Mouse (Mus musculus): ENCODE data around the gene Tmem259. TPM values are rescaled to one million over a fixed set of nuclear protein-coding genes. Genes with fewer than 3 reads are reported as not detected.
A peak's percentile ranks its signal among the peaks of the same experiment; 100 is the strongest.

Gene Tmem259
- polyA plus RNA-seq, 1 experiment: 262 TPM

DNA sequence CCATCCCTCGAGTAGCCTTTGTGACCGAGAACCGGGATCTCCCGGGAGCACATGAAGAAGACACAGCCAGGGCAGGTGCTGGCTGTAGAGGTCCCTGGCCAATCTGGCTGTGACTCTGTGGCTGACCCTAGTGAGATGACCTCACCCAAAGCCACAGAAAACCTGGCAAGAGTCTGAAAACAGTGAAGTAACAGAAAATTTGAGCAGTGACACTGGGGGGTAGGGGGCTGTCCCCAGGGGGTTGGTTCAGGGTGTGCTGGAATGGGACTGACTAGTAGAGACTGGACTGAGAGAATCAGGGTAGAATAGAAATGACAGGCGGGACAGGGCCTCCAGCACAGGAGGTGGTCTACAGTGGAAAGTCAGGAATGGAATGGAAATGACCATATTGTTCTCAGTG is 925 bp downstream of the Tmem259 start:
- 54% methylated on average over 5 of the region's 5 CpGs for WGBS

DNA sequence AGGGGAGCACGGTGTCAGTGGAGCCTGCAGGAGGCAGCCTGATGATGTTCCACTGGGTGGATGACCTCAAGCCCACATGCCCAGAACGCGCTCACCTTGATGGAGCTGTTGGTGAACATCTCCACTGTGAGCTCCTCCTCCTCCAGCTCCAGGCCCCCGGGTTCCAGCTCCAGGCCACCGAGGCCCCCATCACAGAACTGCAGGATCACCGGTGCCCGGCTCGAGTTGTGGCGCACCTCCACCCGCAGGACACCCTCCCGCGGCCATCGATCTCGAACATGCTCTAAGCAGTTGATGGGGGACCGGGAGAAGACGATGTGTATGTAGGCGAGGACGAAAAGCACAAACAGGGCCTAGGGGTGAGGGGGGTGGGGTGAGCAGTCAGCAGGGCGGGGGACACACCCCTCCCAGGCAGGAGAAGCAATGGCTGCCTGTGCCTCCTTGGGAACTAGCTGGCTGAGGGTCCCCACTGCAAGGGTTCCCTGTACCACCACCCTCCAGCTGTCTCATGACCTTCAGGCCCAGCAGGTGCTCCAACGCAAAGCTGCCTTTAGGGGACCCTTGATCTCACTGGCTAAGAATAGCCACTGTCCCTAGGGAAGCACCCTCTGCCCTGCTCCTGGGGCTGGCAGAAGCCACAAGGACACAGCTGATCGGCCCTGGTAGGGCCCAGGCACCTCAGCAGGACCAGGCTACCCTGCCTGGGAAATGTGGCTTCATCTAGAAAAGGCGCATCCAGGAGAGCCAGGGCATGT is 4.6 kb downstream of the Tmem259 start:
- 88% methylated on average over 22 of the region's 22 CpGs for WGBS
- TF ChIP-seq CTCF (conservative IDR thresholded peaks at IDR 0.05; ENCODE audit: insufficient read depth, insufficient read length, low read depth, low read length) (no peak), POLR2A (IDR thresholded peaks at IDR 0.05; ENCODE audit: low read depth, low read length) (no peak)
- no peak overlapping the region for H3K4me3 ChIP-seq (ENCODE audit: insufficient read depth, low read depth, low read length)
- H3K27me3 ChIP-seq (replicated peaks; ENCODE audit: control insufficient read depth, insufficient read depth, low read length): no peaks in the 10 kb centered on the region
- no peak overlapping the region for H3K27ac ChIP-seq (ENCODE audit: insufficient read depth, low read depth, low read length)
- H3K36me3 ChIP-seq (ENCODE audit: control insufficient read depth, insufficient read depth, low read length): peaks cover 13% of the 10 kb centered on the region
- no peak for DNase-seq
- H3K4me1 ChIP-seq (ENCODE audit: control insufficient read depth, insufficient read depth, low read length): peaks cover 8% of the 10 kb centered on the region; the same call in 1 of the 2 replicates

More for the DNA sequence above, 925 bp downstream of the Tmem259 start:
- no peaks in the 10 kb centered on the region for H3K36me3 ChIP-seq (ENCODE audit: control insufficient read depth, insufficient read depth, low read length)
- H3K4me3 ChIP-seq (ENCODE audit: insufficient read depth, low read depth, low read length): peak overlapping the region; percentile 85
- no peaks in the 10 kb centered on the region for H3K27me3 ChIP-seq (replicated peaks; ENCODE audit: control insufficient read depth, insufficient read depth, low read length)
- H3K4me1 ChIP-seq (ENCODE audit: control insufficient read depth, insufficient read depth, low read length): peaks cover 23% of the 10 kb centered on the region
- DNase-seq: no peak
- peak overlapping the region; percentile 67; the same call in 1 of the 2 replicates for H3K27ac ChIP-seq (ENCODE audit: insufficient read depth, low read depth, low read length)
- TF ChIP-seq POLR2A (IDR thresholded peaks at IDR 0.05; ENCODE audit: low read depth, low read length) (no peak), CTCF (conservative IDR thresholded peaks at IDR 0.05; ENCODE audit: insufficient read depth, insufficient read length, low read depth, low read length) (no peak)

DNA sequence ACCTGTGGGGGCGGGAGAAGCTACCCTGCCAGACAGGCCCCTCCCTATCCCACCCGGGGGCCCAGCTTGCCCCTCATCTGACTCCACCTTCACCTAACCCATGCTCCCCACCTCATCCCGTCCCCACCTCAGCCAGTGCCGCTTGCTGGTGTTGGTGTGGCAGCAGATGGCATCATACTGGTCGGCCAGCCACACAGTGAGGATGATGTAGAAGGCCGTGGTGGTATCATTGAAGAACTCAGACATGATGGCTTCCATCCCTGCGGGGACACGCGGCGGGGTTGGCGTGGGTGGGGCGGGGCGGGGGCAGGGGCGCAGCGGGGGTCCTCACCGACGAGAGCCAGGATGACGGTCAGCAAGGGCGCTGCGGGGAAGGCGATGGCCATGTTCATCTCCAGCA is 6.1 kb downstream of the Tmem259 start:
- TF ChIP-seq POLR2A (IDR thresholded peaks at IDR 0.05; ENCODE audit: low read depth, low read length): no peak
- TF ChIP-seq CTCF (conservative IDR thresholded peaks at IDR 0.05; ENCODE audit: insufficient read depth, insufficient read length, low read depth, low read length): no peak
- Histone ChIP-seq H3K4me3 (ENCODE audit: insufficient read depth, low read depth, low read length) (no peak overlapping the region), H3K4me1 (ENCODE audit: control insufficient read depth, insufficient read depth, low read length) (0 out of 2 replicates have a peak, but pooled peaks cover 8% of the 10 kb centered on the region), H3K27ac (ENCODE audit: insufficient read depth, low read depth, low read length) (no peak overlapping the region), H3K36me3 (ENCODE audit: control insufficient read depth, insufficient read depth, low read length) (peaks cover 13% of the 10 kb centered on the region), H3K27me3 (replicated peaks; ENCODE audit: control insufficient read depth, insufficient read depth, low read length) (no peaks in the 10 kb centered on the region)
- DNase-seq: no peak
- 95% methylated on average over 21 of the region's 21 CpGs for WGBS

DNA sequence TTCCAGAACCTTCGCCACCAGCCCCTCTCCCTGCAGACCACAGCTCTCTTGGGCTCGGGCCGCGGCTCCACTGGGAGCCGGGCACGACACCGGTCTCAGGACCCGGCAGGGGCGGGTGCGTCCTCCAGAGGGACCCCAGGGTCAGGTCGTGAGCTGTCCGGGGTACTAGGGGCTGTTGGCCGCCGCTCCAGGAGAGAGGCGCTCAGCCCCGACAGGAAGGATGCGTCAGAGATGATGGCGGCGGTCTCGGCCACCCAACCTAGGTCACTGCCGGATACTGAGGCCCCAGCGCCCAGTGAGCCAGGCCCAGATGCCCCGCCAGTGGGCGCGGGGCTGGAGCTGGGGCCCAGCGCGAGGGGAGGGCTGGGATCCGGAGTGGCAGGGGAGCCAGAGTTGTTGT is 6.8 kb downstream of the Tmem259 start:
- TF ChIP-seq POLR2A (IDR thresholded peaks at IDR 0.05; ENCODE audit: low read depth, low read length) (no peak), CTCF (conservative IDR thresholded peaks at IDR 0.05; ENCODE audit: insufficient read depth, insufficient read length, low read depth, low read length) (no peak)
- H3K4me1 ChIP-seq (ENCODE audit: control insufficient read depth, insufficient read depth, low read length): 0 out of 2 replicates have a peak, but pooled peaks cover under 1% of the 10 kb centered on the region
- H3K4me3 ChIP-seq (ENCODE audit: insufficient read depth, low read depth, low read length): no peak overlapping the region
- peaks cover 13% of the 10 kb centered on the region for H3K36me3 ChIP-seq (ENCODE audit: control insufficient read depth, insufficient read depth, low read length)
- no peaks in the 10 kb centered on the region for H3K27me3 ChIP-seq (replicated peaks; ENCODE audit: control insufficient read depth, insufficient read depth, low read length)
- H3K27ac ChIP-seq (ENCODE audit: insufficient read depth, low read depth, low read length): no peak overlapping the region
- WGBS: 88% methylated on average over 28 of the region's 28 CpGs
- no peak for DNase-seq

DNA sequence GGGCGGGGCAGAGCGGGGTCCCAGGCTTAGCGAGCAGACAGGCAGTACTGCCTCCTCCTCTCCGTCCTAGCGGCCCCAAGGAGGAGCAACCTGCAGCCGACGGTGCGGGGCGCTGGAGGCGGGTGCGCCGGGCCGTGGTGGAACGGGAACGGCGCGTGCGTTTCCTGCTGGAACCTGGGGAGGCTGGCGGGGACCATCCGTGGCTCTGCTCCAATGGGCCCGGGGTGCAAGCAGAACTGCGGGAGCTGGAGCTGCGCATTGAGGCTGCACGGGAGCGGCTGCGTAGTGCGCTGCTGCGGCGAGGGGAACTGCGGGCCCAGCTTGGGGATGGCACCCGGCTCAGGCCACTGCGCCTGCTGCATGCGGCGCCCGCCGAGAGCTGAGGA is 7.4 kb downstream of the Tmem259 start:
- Histone ChIP-seq H3K27ac (ENCODE audit: insufficient read depth, low read depth, low read length) (no peak overlapping the region), H3K4me1 (ENCODE audit: control insufficient read depth, insufficient read depth, low read length) (no peaks in the 10 kb centered on the region), H3K27me3 (replicated peaks; ENCODE audit: control insufficient read depth, insufficient read depth, low read length) (no peaks in the 10 kb centered on the region), H3K36me3 (ENCODE audit: control insufficient read depth, insufficient read depth, low read length) (peaks cover 13% of the 10 kb centered on the region), H3K4me3 (ENCODE audit: insufficient read depth, low read depth, low read length) (no peak overlapping the region)
- TF ChIP-seq CTCF (conservative IDR thresholded peaks at IDR 0.05; ENCODE audit: insufficient read depth, insufficient read length, low read depth, low read length) (no peak), POLR2A (IDR thresholded peaks at IDR 0.05; ENCODE audit: low read depth, low read length) (no peak)
- 85% methylated on average over 33 of the region's 36 CpGs for WGBS
- DNase-seq: no peak

DNA sequence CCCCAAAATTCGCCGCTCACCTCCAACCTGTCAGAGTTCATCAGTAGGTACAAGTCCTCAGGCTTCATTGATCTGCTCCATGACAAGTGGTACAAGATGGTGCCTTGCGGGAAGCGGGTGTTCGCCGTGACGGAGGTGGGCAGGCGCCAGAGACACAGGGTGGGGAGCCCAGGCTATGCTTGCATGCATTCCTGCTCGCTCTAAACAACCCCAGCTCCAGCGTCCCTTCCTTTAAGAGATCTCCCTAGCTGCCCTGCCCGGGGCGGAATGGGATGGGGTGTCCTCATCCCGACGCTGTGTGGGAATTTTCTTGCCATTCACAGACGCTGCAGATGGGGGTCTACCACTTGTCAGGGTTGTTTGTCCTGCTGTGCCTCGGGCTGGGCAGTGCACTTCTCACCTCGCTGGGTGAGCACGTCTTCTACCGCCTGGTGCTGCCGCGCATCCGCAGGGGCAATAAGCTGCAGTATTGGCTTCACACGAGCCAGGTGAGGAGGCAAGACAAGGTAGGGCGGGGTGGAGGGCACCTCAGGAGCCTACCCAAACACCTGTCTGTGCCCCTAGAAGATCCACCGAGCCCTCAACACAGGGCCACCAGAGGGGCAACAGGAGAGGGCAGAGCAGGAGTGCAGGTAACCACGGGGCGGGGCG is 7.9 kb downstream of the Tmem259 start:
- TF ChIP-seq POLR2A (IDR thresholded peaks at IDR 0.05; ENCODE audit: low read depth, low read length) (no peak), CTCF (conservative IDR thresholded peaks at IDR 0.05; ENCODE audit: insufficient read depth, insufficient read length, low read depth, low read length) (no peak)

DNA sequence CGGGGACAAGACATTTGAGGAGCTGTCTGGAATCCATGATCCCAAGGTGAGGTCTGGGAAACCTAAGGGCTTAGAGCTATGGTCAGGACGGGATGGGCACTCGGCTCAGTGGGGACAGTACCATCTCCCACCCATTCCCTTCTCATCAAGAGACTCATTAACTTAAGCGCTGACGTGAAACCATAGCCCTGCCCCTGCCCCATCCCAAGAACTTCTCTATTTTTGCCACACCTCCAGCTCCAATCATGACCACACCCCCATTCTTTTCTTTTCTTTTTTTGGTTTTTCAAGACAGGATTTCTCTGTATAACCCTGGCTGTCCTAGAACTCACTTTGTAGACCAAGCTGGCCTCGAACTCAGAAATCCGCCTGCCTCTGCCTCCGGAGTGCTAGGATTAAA is 9.5 kb downstream of the Tmem259 start:
- Histone ChIP-seq H3K27me3 (replicated peaks; ENCODE audit: control insufficient read depth, insufficient read depth, low read length) (no peaks in the 10 kb centered on the region), H3K4me1 (ENCODE audit: control insufficient read depth, insufficient read depth, low read length) (peaks cover 1% of the 10 kb centered on the region; the same call in 1 of the 2 replicates), H3K4me3 (ENCODE audit: insufficient read depth, low read depth, low read length) (no peak overlapping the region), H3K36me3 (ENCODE audit: control insufficient read depth, insufficient read depth, low read length) (peaks cover 13% of the 10 kb centered on the region), H3K27ac (ENCODE audit: insufficient read depth, low read depth, low read length) (no peak overlapping the region)
- TF ChIP-seq POLR2A (IDR thresholded peaks at IDR 0.05; ENCODE audit: low read depth, low read length) (no peak), CTCF (conservative IDR thresholded peaks at IDR 0.05; ENCODE audit: insufficient read depth, insufficient read length, low read depth, low read length) (no peak)
- no peak for DNase-seq
- 79% methylated on average over 8 of the region's 8 CpGs for WGBS

More for the DNA sequence above, 7.9 kb downstream of the Tmem259 start:
- DNase-seq: no peak
- H3K36me3 ChIP-seq (ENCODE audit: control insufficient read depth, insufficient read depth, low read length): peaks cover 13% of the 10 kb centered on the region
- 91% methylated on average over 28 of the region's 28 CpGs for WGBS
- no peak overlapping the region for H3K4me3 ChIP-seq (ENCODE audit: insufficient read depth, low read depth, low read length)
- no peak overlapping the region for H3K27ac ChIP-seq (ENCODE audit: insufficient read depth, low read depth, low read length)
- no peaks in the 10 kb centered on the region for H3K27me3 ChIP-seq (replicated peaks; ENCODE audit: control insufficient read depth, insufficient read depth, low read length)
- H3K4me1 ChIP-seq (ENCODE audit: control insufficient read depth, insufficient read depth, low read length): no peaks in the 10 kb centered on the region
